Mouse (Mus musculus): Measurements from ENCODE around the gene Cbs. TPM values are rescaled to one million over a fixed set of nuclear protein-coding genes. Genes with fewer than 3 reads are reported as not detected.
"Not testable (repeated sequence)": the region's sequence is repeated elsewhere in the genome, so short reads cannot be mapped to it uniquely, and the experiment has no call there.

The Cbs gene
- polyA plus RNA-seq, 1 experiment from 2014 or later: 3.9 TPM

DNA sequence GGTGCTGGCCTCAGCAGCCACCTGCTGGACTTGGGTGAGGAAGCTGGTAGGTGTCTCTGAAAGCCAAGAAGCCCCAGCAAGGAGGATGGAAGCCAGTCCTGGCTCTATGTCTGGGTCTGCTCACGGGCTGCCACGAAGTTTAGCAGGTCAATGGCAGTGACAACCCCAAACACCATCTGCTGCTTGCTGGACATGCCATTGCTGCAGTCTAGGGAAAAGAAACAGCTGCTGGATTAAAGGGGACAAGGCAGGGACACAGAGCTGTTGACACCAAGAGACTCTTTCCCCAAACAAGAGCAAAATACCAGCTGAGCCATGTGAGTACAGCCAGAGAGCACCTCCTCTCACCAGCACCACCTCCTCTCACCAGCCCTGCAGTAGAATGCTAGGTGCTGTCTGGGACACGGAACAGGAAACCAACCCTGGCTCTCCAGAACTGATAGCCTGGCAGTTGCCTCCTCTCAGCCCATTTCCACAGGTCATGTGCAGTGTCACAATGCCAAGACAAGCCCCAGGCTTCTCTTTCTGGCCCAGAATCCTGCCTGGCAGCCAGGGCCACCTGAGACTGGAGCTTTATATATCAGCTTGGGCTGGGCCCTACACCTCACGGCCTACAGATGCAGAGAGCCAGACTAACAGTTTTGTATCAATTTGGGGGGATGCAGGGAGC lies 23.8 kb downstream of the Cbs start:
- Histone ChIP-seq H3K27ac (replicated peaks; ENCODE audit: low read depth, low read length) (no peak overlapping the region), H3K4me2 (ENCODE audit: low read depth, low read length) (no peak overlapping the region), H3K9ac (ENCODE audit: low read depth, low read length) (no peak overlapping the region), H3K4me3 (ENCODE audit: low read depth, low read length) (no peak overlapping the region), H3K9me3 (ENCODE audit: control insufficient read depth, low read length) (no peaks in the 10 kb centered on the region), H3K27me3 (replicated peaks; ENCODE audit: control insufficient read depth, insufficient read depth, low read length) (no peaks in the 10 kb centered on the region), H3K4me1 (ENCODE audit: control insufficient read depth, insufficient read depth, low read length) (no peaks in the 10 kb centered on the region), H3K36me3 (ENCODE audit: control insufficient read depth, insufficient read depth, low read length) (no peaks in the 10 kb centered on the region)
- WGBS: 70% methylated on average over 4 of the region's 4 CpGs
- DNase-seq (ENCODE audit: low spot score) (peak; percentile 39), ATAC-seq (ENCODE audit: low read depth) (no peak)

- ATAC-seq (ENCODE audit: low read depth): no peak
- WGBS: 88% methylated on average over 3 of the region's 3 CpGs
- H3K4me3 ChIP-seq (ENCODE audit: low read depth, low read length): no peak overlapping the region
These were observed 27.1 kb downstream of the Cbs start for GRCm38 (mm10) chr17:31609895-31610294.

GRCm38 (mm10) chr17:31609173-31609572 lies 27.9 kb downstream of the Cbs start:
- not testable (repeated sequence) for H3K4me3 ChIP-seq (ENCODE audit: low read depth, low read length); H3K4me1 ChIP-seq (ENCODE audit: control insufficient read depth, insufficient read depth, low read length); H3K9ac ChIP-seq (ENCODE audit: low read depth, low read length); H3K4me2 ChIP-seq (ENCODE audit: low read depth, low read length); ATAC-seq (ENCODE audit: low read depth); DNase-seq (ENCODE audit: low spot score); H3K27me3 ChIP-seq (replicated peaks; ENCODE audit: control insufficient read depth, insufficient read depth, low read length); H3K9me3 ChIP-seq (ENCODE audit: control insufficient read depth, low read length); H3K27ac ChIP-seq (replicated peaks; ENCODE audit: low read depth, low read length)
- 97% methylated on average over 3 of the region's 3 CpGs for WGBS
- H3K36me3 ChIP-seq (ENCODE audit: control insufficient read depth, insufficient read depth, low read length): peaks cover 10% of the 10 kb centered on the region

More at GRCm38 (mm10) chr17:31609895-31610294, 27.1 kb downstream of the Cbs start:
- no peak overlapping the region for H3K27ac ChIP-seq (replicated peaks; ENCODE audit: low read depth, low read length)
- no peak for DNase-seq (ENCODE audit: low spot score)
- peaks cover 4% of the 10 kb centered on the region for H3K36me3 ChIP-seq (ENCODE audit: control insufficient read depth, insufficient read depth, low read length)
- H3K4me2 ChIP-seq (ENCODE audit: low read depth, low read length): no peak overlapping the region
- no peaks in the 10 kb centered on the region for H3K4me1 ChIP-seq (ENCODE audit: control insufficient read depth, insufficient read depth, low read length)
- no peaks in the 10 kb centered on the region for H3K9me3 ChIP-seq (ENCODE audit: control insufficient read depth, low read length)
- H3K27me3 ChIP-seq (replicated peaks; ENCODE audit: control insufficient read depth, insufficient read depth, low read length): no peaks in the 10 kb centered on the region
- H3K9ac ChIP-seq (ENCODE audit: low read depth, low read length): no peak overlapping the region

GRCm38 (mm10) chr17:31607256-31607951 lies 29.6 kb downstream of the Cbs start:
- Histone ChIP-seq H3K36me3 (ENCODE audit: control insufficient read depth, insufficient read depth, low read length) (peaks cover 28% of the 10 kb centered on the region), H3K9me3 (ENCODE audit: control insufficient read depth, low read length) (no peaks in the 10 kb centered on the region), H3K9ac (ENCODE audit: low read depth, low read length) (no peak overlapping the region), H3K4me2 (ENCODE audit: low read depth, low read length) (no peak overlapping the region), H3K4me1 (ENCODE audit: control insufficient read depth, insufficient read depth, low read length) (no peaks in the 10 kb centered on the region), H3K27ac (replicated peaks; ENCODE audit: low read depth, low read length) (no peak overlapping the region), H3K27me3 (replicated peaks; ENCODE audit: control insufficient read depth, insufficient read depth, low read length) (no peaks in the 10 kb centered on the region), H3K4me3 (ENCODE audit: low read depth, low read length) (no peak overlapping the region)
- 79% methylated on average over 8 of the region's 8 CpGs for WGBS
- DNase-seq (ENCODE audit: low spot score): no peak
- no peak for ATAC-seq (ENCODE audit: low read depth)

GRCm38 (mm10) chr17:31606424-31606823 lies 30.6 kb downstream of the Cbs start:
- no peaks in the 10 kb centered on the region for H3K27me3 ChIP-seq (replicated peaks; ENCODE audit: control insufficient read depth, insufficient read depth, low read length)
- H3K4me3 ChIP-seq (ENCODE audit: low read depth, low read length): no peak overlapping the region
- no peak for ATAC-seq (ENCODE audit: low read depth)
- no peak for DNase-seq (ENCODE audit: low spot score)
- H3K9ac ChIP-seq (ENCODE audit: low read depth, low read length): no peak overlapping the region
- H3K9me3 ChIP-seq (ENCODE audit: control insufficient read depth, low read length): no peaks in the 10 kb centered on the region
- 81% methylated on average over 7 of the region's 7 CpGs for WGBS
- no peak overlapping the region for H3K27ac ChIP-seq (replicated peaks; ENCODE audit: low read depth, low read length)
- no peak overlapping the region for H3K4me2 ChIP-seq (ENCODE audit: low read depth, low read length)
- no peaks in the 10 kb centered on the region for H3K4me1 ChIP-seq (ENCODE audit: control insufficient read depth, insufficient read depth, low read length)
- peaks cover 34% of the 10 kb centered on the region for H3K36me3 ChIP-seq (ENCODE audit: control insufficient read depth, insufficient read depth, low read length)

- no peak for DNase-seq (ENCODE audit: low spot score)
- Histone ChIP-seq H3K27me3 (replicated peaks; ENCODE audit: control insufficient read depth, insufficient read depth, low read length) (no peaks in the 10 kb centered on the region), H3K36me3 (ENCODE audit: control insufficient read depth, insufficient read depth, low read length) (peaks cover 64% of the 10 kb centered on the region), H3K4me2 (ENCODE audit: low read depth, low read length) (no peak overlapping the region), H3K27ac (replicated peaks; ENCODE audit: low read depth, low read length) (no peak overlapping the region), H3K9ac (ENCODE audit: low read depth, low read length) (no peak overlapping the region), H3K4me1 (ENCODE audit: control insufficient read depth, insufficient read depth, low read length) (no peaks in the 10 kb centered on the region), H3K9me3 (ENCODE audit: control insufficient read depth, low read length) (no peaks in the 10 kb centered on the region), H3K4me3 (ENCODE audit: low read depth, low read length) (no peak overlapping the region)
- 80% methylated on average over 8 of the region's 8 CpGs for WGBS
- ATAC-seq (ENCODE audit: low read depth): no peak
These were observed 38.4 kb downstream of the Cbs start for GRCm38 (mm10) chr17:31598593-31598992.

GRCm38 (mm10) chr17:31597957-31598356 lies 39.1 kb downstream of the Cbs start:
- H3K36me3 ChIP-seq (ENCODE audit: control insufficient read depth, insufficient read depth, low read length): peaks cover 64% of the 10 kb centered on the region
- no peak overlapping the region for H3K4me2 ChIP-seq (ENCODE audit: low read depth, low read length)
- no peaks in the 10 kb centered on the region for H3K27me3 ChIP-seq (replicated peaks; ENCODE audit: control insufficient read depth, insufficient read depth, low read length)
- H3K4me3 ChIP-seq (ENCODE audit: low read depth, low read length): no peak overlapping the region
- H3K9me3 ChIP-seq (ENCODE audit: control insufficient read depth, low read length): no peaks in the 10 kb centered on the region
- 86% methylated on average over 9 of the region's 9 CpGs for WGBS
- H3K27ac ChIP-seq (replicated peaks; ENCODE audit: low read depth, low read length): no peak overlapping the region
- no peaks in the 10 kb centered on the region for H3K4me1 ChIP-seq (ENCODE audit: control insufficient read depth, insufficient read depth, low read length)
- H3K9ac ChIP-seq (ENCODE audit: low read depth, low read length): no peak overlapping the region
- ATAC-seq (ENCODE audit: low read depth): no peak
- no peak for DNase-seq (ENCODE audit: low spot score)

DNA sequence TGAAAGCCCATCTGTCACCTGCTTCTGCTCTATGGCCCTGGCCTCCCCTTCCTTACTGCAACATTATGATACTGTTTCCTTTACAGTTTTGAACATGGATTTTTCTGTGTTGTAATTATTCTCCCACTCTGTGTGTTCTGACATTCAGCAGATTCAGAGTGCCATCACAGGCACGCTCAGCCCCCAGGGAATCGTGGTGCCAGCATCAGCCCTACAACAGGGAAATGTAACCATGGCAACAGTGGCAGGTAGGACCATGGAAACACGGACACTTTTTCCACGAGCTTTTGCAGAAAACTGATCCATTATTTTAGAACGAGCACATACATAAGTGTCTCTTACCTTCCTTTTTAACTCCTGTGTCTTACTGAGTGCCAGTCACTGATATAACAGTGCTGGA lies 42.0 kb downstream of the Cbs start:
- ATAC-seq (ENCODE audit: low read depth) (no peak), DNase-seq (ENCODE audit: low spot score) (no peak)
- Histone ChIP-seq H3K4me3 (ENCODE audit: low read depth, low read length) (no peak overlapping the region), H3K4me1 (ENCODE audit: control insufficient read depth, insufficient read depth, low read length) (no peaks in the 10 kb centered on the region), H3K27ac (replicated peaks; ENCODE audit: low read depth, low read length) (no peak overlapping the region), H3K4me2 (ENCODE audit: low read depth, low read length) (no peak overlapping the region), H3K9me3 (ENCODE audit: control insufficient read depth, low read length) (no peaks in the 10 kb centered on the region), H3K36me3 (ENCODE audit: control insufficient read depth, insufficient read depth, low read length) (peaks cover 67% of the 10 kb centered on the region), H3K9ac (ENCODE audit: low read depth, low read length) (no peak overlapping the region), H3K27me3 (replicated peaks; ENCODE audit: control insufficient read depth, insufficient read depth, low read length) (no peaks in the 10 kb centered on the region)
- WGBS: 82% methylated on average over 5 of the region's 5 CpGs

DNA sequence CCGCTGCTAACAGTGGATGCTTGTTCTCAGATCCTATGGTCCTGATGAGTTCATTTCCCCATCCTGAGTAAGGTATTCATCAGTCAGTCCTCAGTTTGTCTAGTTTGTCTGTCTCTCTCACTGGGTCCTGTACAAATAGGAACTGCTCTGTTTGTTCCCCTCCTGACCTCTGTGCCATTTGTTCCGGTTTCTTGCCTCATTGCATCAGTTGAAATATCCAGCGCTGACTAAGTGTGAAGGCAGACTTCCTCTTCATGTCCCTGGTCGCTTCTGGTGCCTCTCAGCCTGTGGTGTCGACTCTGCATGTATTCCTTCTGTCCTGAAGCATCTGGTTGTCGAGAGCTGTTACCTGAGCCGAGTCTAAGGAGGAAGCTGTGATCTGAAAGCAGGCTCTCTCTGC lies 42.4 kb downstream of the Cbs start:
- DNase-seq (ENCODE audit: low spot score) (no peak), ATAC-seq (ENCODE audit: low read depth) (no peak)
- Histone ChIP-seq H3K4me1 (ENCODE audit: control insufficient read depth, insufficient read depth, low read length) (no peaks in the 10 kb centered on the region), H3K9me3 (ENCODE audit: control insufficient read depth, low read length) (no peaks in the 10 kb centered on the region), H3K9ac (ENCODE audit: low read depth, low read length) (no peak overlapping the region), H3K27ac (replicated peaks; ENCODE audit: low read depth, low read length) (no peak overlapping the region), H3K4me3 (ENCODE audit: low read depth, low read length) (no peak overlapping the region), H3K36me3 (ENCODE audit: control insufficient read depth, insufficient read depth, low read length) (peaks cover 65% of the 10 kb centered on the region), H3K4me2 (ENCODE audit: low read depth, low read length) (no peak overlapping the region), H3K27me3 (replicated peaks; ENCODE audit: control insufficient read depth, insufficient read depth, low read length) (no peaks in the 10 kb centered on the region)
- WGBS: 65% methylated on average over 7 of the region's 7 CpGs

All from embryonic facial prominence, embryonic 14.5 days (tissue).